Mouse (Mus musculus) left cerebral cortex, adult 8-10 months (tissue): Measurements from ENCODE around the gene E130208F15Rik. TPM values are rescaled to one million over a fixed set of nuclear protein-coding genes. Genes with fewer than 3 reads are reported as not detected.

Experiments used
- DNase-seq, 2 experiments: peaks; one replicate each; pipeline ENCODE4 v3.0.0; 2022; ENCODE audit warnings: low spot score in 2 of 2
- total RNA-seq, 4 experiments: library from RNA; stranded (reverse); gene quantifications; 2 replicates each; pipeline ENCODE4 v1.2.4; 2022

Gene E130208F15Rik
- under 1 TPM in 3 of 4 experiments, not detected in 1; 0.34 to 0.87 (median 0.48) TPM for total RNA-seq

DNA sequence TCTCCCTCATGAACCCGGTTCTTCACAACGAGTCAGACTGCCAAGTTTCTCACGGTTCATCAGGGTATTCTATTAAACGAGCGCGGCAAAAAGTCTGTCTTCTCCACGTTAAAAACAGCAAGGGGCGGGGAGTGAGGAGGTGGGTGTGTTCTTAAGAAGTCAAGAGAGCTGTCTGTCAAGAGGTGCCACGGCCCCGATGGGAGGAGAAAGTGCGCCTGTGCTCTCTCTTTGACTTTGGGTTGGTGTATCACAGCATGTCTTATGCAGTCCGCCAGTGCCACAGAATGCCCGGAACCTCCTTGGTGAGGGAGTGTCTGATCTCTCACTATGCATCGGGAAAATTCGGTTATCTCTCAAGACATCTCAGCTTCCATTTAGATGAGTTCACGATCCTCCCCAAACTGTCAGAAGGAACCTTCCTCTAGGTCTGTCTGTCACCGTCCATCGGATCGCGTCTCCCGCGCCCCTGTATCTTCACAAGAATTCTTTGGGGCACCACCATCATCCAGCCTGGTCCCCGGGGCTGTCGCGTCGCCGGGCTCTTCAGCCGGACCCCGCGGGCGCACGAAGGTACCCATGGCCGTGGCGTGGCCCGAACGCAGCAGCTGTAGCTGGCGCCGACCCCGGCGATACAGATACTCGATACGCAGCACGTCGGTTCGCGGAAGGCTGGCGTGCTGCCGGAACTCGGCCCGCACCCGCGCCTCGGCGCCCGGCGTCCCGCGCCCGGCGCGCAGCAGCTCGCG is at the start of gene E130208F15Rik:
TSS of gene E130208F15Rik (plus strand) at position 202 of the 746 bp plus-strand sequence.
- peak; percentile 64 to 74 for DNase-seq

DNA sequence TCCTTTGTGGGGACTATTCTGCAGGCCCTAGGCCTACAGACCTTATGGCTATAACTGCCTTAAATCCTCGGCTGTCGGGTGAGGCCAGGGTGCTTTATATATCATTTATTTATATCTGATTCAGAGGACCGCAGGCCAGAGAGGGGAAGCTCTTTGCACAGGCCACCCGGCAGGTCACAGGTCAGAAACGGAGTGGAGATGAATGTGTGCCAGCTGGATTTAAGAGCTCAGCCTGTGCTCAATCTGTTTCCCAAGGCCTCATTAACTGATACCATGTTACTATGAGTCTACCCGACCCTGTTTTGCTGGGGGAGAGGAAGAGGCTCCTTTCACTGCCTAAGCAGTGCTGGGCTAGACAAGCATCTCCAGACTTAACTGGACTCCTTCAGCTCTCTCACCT is 47.2 kb upstream of the E130208F15Rik start:
- no peak for DNase-seq

DNA sequence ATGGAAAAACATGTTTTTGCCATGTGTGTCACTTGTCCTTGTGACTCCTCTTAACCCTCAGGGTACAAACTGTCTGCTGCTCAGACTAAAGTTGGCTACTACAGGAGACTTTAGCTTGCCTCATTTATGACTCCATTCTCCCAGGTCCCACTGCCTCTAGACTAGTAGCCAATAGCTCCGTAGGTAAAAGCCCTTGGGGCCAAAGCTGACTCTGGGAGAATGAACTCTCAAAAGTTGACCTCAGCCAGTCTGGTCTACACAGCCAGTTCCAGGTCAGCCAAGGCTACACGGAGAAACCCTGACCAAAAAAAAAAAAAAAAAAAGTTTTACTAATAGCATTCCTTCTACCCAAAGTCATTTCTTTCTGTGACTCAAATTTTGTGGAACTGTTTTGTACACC is 42.6 kb upstream of the E130208F15Rik start:
- DNase-seq = no peak

DNA sequence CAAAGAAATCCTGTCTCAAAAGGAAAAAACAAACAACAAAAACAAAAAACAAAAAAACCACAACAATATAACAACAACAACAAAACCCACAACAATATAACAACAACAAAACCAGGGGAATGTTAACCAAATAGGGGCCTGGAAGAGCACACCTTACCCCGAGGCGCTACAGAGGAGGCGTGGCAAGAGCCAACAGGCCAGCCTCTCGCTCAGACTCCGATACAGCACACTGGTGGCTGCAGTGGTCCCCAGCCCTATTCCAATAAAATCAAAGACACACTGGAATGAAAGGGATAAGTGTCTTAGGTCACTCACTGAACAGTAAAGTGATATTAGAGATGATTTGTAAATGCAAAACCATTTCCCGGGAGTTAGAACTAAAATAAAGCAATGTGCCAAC is 42.0 kb upstream of the E130208F15Rik start:
- DNase-seq = no peak

DNA sequence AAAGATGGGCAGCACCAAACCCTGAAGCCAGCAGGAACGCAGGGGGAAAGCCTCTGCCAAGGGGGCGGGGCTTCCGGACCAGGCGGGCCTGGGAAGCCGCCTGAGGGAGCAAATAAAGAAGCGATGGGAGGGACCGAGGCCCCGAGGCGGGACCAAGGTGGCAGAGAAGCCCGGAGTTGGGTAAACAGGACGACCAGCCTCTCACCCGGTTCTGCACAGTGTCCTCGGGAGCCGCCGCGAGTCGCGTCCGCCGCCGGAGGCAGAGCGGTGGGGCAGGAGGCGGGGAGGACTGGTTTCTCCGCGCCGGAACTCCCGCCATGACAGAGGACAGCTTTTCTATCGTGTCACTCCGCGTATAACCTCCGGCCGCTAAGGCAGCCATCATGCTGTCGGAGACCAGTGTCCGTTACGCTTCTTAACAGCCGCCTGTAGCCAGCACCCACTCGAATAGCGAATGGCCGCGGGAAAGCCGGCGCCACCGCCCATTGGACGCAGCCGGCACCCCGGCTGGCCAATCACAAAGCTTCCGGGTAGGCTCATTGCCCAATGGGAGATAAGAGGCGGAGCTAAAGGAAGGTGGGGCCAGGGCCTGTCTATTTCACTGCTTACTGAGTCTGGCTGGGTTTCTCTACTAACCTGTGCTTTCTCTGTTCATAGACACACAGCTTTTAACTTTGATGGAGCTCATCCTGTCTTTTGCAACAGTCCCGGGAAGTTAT is 41.4 kb upstream of the E130208F15Rik start, which contains the start of the genes Thap8 and Wdr62:
TSS of gene Thap8 (plus strand) at position 144 of the 719 bp plus-strand sequence.
TSS of gene Wdr62 (minus strand) at position 469 of the 719 bp plus-strand sequence.
- peak; percentile 78 to 84 for DNase-seq

DNA sequence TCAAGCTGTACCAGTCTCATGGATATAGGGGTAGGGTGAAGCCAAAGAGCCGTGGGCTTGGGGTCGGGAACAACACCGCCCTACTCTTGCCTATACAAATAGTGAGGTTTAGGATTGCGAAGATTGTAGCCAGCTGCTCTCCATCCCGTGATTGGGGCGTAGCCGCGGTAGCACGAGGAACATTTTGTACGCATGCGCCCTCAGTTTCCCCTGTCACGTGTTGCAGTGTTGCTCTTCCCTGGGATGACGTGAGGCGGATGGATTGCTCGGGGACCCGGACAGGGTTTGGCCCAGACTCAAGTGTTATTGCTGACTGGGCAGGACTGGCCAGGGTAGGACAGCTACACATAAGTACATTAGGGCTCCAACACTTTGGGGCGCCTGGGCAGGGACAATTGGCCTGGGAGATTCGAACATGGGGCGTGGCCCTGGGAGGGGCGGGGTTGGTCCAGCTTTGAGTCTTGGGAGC is 40.8 kb upstream of the E130208F15Rik start:
- DNase-seq = peak; percentile 79 to 89

DNA sequence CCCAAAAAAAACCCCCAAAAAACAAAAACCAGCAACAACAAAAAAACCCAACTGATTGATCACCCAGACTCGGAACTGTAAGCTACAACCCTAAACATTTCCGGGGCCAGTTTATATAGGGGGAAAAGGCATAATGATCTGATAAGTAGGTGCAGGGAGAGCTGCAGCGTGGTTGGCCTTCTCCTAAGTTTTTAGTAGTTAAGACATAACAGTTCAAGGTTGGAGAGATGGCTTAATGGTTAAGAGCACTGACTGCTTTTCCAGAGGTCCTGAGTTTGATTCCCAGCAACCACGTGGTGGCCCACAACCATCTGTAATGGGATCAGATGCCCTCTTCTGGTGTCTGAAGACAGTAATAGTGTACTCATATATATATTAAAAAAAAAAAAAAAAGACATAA is 40.0 kb upstream of the E130208F15Rik start:
- DNase-seq = no peak

DNA sequence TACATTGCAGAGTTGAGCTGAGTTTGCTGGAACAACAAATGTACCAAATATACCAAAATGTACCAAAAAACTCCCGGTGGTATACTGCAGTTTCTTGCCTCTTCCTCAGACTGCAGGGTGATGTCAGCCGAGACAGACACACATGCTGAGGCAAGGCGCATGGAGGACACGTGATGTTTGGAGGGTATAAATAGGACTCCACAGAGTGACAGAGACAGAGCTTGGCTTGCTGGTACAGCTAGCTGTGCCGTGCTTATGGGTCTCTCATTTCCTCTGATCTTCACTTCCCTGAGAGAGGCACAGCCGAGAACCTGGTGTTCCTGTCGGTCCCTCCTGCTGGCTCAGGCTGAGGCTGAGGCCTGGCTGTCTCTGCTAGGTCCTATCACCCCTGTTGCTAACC is 38.8 kb upstream of the E130208F15Rik start:
- DNase-seq = no peak

DNA sequence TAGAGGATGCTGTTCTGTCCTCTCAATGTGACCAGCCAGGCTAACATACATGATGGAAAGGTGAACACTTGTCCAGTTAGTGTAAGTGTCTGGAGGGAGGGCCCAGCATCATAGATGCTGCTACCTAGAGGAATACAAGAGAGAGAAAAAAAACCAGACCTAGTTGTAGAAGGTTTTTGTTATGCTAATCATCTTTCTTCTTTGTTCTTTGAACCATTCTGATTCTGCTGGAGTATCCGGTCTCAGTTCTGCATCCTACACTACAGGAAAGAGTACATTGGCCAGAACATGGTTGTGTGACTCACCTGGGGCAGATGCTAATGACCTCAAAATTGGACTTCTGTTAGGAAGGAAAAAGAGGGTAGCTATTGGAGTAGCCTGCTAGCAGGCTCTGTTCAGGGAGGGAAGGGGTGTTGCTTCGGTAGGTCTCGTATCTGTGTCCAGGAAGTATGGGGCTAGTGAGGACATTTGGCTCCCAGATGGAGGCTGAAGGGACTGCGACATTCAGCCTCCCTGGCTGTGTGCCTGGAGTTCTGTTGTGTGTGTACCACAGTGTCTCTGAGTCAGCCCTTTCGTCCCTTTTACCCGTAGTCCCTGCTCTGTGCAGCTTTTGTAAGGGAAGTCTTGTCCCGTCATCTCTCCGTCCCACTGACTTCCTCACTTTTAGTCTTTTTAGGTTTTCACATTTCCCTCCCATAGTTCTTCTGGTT is 34.7 kb upstream of the E130208F15Rik start:
- DNase-seq = no peak

DNA sequence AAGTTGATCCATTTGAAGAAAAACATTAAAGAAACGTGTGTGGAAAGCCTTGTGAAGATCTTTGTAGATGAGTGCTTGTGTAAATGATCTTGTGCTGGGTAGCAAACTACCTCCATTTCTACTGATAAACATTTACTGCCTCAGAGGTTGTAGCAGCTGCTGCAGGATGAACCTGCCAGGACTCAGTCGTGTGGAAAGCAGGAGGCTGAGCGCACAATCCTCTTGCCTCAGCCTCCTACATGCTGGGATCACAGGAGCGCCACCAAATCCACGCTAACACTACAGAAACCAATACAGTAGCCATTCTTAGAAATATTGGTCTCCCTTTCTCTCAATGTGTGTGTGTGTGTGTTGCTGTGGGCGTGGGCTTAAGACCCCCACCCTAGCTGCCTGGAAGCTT is 33.5 kb upstream of the E130208F15Rik start:
- no peak for DNase-seq

DNA sequence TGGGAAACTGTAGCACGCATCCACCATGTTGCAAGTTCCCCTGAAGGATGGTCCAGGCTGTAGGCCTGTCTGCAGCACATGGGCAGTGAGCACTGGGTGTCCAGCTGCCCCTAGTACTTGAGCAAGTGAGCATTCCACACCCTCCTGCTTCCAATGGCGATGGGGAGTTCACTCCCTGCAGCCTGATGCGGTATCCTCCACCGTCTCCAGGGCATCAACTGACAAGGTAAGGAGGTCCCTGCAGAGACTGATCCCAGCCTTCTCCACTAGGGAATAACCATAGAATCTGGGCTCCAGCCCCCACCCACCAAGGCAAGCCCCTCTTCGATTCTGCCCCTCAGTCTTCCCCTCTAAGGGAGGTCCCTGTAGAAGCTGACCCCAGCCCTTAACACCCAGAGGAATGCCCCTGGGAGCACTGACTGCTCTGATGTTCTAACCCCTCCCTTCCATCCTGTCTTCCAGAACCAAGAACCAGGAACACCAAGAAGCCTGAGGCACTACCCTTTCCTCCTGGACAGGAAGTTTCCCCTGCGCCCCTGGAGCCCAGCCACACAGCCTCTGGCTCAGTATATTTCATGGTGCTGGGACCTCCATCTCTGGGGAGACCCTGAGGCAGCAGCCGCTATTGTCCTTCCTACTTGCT is 32.3 kb upstream of the E130208F15Rik start:
- DNase-seq = no peak

DNA sequence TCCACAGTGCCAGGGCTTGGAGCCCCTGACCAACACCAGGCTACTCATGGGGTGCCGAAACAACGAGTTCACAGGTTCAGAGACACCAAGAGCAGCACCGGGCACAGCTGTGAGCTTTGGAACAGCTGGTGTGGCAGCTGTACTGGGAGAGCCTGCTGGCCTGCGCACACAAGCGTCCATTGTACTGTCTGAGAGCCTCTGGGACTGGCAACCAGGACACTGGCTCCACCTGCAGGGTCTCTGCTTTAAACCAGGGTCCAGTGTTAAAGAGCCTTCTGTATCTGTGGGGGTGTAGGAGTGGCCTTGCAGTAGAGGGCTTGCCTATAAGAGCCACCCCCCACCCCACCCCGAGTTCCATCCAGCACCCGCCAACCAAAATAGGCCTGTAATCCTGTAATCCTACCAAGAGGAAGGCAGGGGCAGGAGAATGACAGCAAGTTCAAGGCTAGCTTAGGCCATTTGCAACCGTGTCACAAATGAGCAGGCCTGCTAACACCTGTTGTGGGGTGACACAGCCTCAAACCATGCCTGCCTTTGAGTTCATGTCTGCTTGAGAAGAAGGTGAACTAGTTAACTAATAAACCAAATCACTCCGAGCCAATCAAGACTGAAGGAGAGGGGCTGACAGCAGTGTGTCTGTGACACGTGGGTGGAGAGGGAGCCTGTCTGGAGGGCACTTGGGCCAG is 31.7 kb upstream of the E130208F15Rik start:
- DNase-seq = no peak

DNA sequence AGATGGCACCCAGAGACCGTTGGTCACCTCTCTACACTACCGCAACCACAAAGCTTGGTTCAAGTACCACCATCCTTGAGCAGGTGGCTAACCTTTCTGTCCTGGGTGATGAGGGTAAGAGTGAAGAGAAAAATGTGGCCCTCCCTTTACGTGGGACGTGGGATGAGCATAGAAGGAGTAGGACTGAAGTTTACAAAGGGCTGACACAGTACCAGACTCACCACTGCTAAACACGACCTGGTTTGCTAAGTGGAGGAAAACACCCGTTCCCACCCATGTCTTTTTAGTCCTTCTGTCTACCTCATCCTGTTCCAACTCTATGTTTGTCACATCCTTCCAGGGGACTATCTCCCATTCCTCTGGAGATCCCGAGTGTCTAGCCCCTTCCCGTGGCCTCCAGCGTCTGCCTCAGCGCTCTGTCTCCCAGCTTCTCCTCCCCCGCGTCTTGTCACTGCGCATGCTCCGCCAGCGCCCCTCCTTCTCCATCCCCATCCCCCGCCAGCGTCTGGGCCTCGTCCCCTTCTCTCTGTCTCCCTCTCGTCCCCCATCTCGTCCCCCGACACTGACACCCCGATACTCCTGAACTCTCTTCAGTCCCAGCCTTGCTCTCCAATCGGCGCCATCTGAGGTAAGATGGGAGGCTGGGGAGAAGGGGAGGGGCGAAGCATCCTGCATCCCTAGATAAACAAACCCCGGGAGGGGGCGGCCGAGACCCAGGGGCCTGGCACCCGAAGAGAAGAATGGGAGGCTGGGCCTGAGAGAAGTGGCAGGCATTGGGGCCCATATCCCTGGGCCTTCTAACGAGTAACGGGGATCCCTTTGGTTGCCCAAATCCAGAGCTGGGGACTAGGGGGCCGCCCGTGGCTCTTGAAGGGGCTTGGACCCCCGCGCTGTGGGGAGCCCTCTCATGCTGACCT is 30.1 kb upstream of the E130208F15Rik start, which contains the start of gene Clip3:
TSS of gene Clip3 (plus strand) at position 514 of the 917 bp plus-strand sequence.
- DNase-seq = peak; percentile 81 to 87

DNA sequence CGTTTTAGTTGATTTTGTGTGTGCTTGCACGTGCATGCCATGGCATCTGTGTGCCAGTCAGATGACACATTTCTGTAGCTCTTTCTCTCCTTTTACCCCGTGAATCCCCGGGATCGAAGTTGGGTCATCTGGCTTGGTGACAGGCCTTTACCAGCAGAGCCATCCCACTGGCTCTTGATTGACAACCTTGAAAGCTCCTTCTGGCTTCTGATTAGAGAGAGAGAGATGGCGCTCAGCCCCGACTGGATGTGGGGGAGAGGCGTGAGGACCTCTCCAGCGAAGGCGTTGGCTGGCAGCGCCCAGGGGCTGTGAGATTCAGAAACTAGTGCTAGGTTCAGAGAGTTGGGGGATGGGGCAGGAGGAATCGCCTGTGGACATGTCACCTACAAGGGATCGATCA is 27.7 kb upstream of the E130208F15Rik start:
- DNase-seq = no peak

DNA sequence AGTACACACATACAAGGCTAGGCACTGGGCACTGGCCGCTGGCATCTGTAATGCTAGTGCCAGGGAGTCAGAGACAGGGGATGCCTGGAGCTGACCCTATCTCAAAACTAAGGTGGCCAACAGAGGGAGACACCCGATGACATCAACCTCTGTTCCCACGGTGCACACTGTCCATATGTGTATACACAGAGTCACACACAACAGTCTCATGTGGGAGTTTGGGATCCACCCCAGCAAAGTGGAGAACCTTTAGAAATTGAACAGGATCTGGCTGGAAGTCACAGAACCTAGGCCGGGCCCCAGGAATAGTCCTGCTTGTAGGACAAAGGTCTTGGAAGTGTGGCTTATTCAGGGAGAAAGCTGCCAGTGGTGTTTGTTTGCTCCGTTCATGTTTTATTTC is 27.2 kb upstream of the E130208F15Rik start:
- DNase-seq = no peak

DNA sequence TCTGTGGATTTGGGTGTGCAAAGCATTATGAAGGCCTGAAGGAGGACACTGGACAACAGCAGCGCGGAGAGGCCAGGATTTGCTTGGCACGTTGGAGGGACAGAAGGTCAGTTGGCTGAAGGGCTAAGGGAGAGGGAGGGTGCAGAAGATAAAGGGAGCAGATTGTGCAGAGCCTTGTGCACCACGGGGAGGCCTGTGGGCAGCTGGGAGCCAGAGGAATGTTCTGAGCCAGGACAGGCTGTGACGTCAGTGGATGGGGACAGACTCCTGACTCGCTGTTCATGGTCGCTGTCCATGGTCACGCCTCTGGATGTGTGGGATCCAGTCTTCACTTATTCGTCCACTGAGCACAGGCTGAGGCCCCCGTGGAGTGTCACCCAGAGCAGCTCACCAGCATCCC is 26.4 kb upstream of the E130208F15Rik start:
- peak in 1 of 2 experiments; percentile 49 for DNase-seq

DNA sequence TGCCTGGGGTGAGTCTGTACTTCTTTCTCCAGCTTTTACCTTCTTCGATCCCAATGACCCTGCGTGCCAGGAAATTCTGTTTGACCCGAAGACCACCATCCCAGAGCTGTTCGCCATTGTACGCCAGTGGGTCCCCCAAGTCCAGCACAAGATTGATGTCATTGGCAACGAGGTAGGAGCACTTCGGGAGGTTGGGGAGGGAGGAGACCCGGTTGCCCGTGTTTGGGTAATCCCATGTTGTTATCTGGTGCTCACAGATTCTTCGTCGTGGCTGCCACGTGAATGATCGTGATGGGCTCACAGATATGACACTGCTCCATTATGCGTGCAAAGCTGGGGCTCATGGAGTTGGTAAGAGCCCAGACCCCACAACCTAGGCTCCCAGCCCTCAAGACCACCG is 24.7 kb upstream of the E130208F15Rik start:
- DNase-seq = no peak

DNA sequence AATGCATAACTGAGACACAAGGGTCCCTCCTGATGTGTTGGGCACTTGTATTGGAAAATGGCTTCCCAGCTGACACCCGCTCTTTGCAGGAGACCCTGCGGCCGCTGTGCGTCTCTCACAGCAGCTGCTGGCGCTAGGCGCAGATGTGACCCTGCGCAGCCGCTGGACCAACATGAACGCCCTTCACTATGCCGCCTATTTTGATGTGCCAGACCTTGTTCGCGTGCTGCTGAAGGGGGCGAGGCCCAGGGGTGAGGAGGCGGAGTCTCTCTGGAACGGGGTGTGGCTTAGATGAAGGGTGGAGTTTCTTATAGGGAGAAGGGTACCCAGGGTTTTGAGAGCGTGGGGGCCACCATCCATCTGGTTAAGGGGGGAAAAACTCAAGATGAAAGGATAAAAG is 24.3 kb upstream of the E130208F15Rik start:
- no peak for DNase-seq

DNA sequence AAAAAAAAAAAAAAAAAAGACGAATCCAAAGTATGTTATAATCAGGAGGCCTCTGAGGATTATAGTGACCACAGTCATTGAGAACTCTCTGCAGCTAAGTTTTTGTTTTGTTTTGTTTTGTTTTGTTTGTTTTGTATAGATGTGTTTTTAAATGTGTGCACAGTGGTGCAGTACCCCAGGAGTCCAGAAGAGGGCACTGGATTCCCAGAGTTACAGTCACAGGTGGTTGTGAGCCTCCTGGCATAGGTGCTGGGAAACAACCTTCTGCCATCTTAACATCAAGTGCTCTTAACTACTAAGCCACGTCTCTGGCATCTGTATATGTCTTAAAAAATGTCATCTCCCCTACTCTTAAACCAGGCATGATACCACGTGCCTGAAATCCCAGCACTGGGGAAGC is 20.6 kb upstream of the E130208F15Rik start:
- no peak for DNase-seq
